Mouse (Mus musculus): ENCODE results near the gene Usp22. TPM values are rescaled to one million over a fixed set of nuclear protein-coding genes. Genes with fewer than 3 reads are reported as not detected.

Gene Usp22
- polyA plus RNA-seq (2016; fragmentation: Nextera tagmentation; extraction: Ambion mirVana): 206 and 255 TPM in 2 replicates

DNA sequence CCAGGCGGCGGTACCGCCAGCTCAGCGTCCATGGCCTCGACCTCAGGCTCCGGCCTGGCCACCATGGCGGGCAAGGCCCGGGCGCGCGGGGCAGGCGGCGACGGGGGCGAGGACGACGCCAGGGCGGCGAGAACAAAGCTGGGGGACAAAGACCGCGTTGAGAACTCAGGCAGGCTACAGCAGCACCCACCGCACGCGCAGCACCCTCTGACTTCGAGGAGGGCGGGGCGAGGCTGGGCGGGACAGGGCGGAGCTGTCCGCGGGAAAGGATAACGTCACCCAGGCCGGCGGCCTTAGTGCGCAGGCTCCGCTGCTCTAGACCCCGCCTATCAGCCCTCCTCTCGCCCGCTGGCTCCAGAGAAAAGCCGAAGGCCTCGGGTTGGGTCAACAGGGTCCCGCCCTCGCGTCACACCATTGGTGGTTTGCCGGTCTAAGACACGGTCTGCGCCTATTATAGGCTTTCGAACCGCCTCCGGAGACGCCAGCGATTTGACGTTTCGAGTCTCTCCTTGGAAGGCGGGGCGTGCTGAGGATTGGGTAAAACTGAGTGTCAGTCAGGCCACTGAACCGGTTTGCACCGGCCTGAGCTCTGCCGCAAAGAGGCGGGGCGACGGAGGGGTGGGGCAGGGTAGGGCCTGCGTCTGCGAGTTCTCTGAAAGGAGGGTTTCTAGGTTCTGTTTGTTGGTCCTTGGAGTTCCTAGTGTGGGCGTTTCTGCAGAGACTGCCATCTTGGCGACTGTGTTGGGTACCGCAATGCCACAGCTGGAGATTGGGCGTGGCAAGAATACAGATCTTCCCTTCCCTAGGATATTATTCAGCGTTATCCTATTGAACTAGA is at the start of gene Usp22:
Usp22 (minus strand) TSS at position 235 of the 838 bp plus-strand sequence.
- Histone ChIP-seq H3K9me3 (no peaks in the 10 kb centered on the region), H3K36me3 (peaks cover 17% of the 10 kb centered on the region), H3K27ac (peak within 1 kb of the TSS; percentile 100), H3K27me3 (ENCODE audit: insufficient read depth, poor library complexity, severe bottlenecking) (no peaks in the 10 kb centered on the region), H3K4me1 (replicated peaks) (peaks cover 26% of the 10 kb centered on the region), H3K4me3 (peak within 1 kb of the TSS; percentile 96)
- peak; percentile 100 for DNase-seq (ENCODE audit: low spot score)
- WGBS: under 1% methylated on average over 69 of the region's 69 CpGs

DNA sequence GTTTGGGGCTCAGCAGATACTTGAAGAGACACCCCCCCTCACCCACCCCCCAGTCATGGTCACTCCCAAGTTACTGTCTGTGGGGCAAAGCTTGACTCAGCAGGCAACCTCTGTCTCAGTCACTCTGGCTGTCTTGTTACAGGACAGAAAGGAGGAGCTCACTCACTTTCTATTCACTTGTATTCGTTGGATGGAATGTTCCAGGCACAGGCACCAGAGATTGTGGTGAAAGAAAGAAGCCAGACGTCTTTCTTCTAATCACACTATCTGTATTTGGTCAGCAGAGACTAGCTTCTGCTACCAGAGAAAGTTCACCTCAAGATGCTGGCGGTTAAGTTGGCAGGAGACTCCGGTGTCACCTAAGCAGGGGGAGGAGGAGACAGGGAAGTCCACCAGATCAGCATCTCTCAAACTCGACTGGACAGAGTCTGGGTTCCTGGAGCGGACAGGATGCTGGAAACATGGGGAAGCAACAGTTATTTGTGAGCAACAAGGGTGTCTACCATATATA is 49.4 kb upstream of the Usp22 start:
- no peak for DNase-seq (ENCODE audit: low spot score)
- 82% methylated on average over 6 of the region's 6 CpGs for WGBS
- H3K4me1 ChIP-seq (replicated peaks): no peaks in the 10 kb centered on the region
- no peaks in the 10 kb centered on the region for H3K36me3 ChIP-seq
- no peak overlapping the region for H3K4me3 ChIP-seq
- no peak overlapping the region for H3K27ac ChIP-seq
- H3K27me3 ChIP-seq (ENCODE audit: insufficient read depth, poor library complexity, severe bottlenecking): no peaks in the 10 kb centered on the region
- H3K9me3 ChIP-seq: no peaks in the 10 kb centered on the region

DNA sequence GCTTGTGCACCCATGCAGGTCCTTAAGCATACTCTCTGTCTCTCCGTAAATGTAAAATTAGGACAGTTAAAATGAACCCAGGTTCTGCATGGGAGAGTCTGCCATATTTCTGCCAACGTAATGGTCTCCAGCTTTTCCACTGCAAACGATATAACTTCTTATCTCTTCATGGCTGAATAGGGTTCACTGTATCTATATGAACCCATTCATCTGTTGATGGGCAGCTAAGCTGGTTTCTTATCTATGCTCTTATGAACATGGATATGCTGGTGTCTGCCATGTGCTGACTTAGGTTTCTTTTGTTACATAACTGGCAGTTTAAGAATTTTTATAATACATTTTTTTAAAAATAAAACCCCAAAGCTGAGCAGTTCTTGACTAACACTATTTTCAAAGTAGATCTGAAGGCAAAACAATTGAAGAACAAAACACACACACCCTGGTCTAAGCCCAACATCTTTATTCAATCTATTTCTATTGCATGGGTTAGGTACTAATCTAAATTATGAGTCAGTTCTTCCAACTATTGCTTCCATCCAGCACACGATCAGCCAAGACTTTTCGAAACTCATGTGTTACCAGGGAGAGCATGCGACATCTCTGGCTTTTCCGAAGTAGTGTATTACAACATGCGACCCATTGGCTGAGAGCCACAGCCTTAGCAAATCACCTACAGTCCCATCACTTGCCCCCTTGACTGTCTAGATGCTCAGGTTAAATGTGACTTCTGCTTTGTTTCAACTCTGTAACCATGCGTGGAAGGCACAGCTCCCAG is 48.3 kb upstream of the Usp22 start:
- Histone ChIP-seq H3K27me3 (ENCODE audit: insufficient read depth, poor library complexity, severe bottlenecking) (no peaks in the 10 kb centered on the region), H3K4me1 (replicated peaks) (no peaks in the 10 kb centered on the region), H3K36me3 (no peaks in the 10 kb centered on the region), H3K4me3 (no peak overlapping the region), H3K27ac (no peak overlapping the region), H3K9me3 (no peaks in the 10 kb centered on the region)
- no peak for DNase-seq (ENCODE audit: low spot score)
- 93% methylated on average over 9 of the region's 9 CpGs for WGBS

DNA sequence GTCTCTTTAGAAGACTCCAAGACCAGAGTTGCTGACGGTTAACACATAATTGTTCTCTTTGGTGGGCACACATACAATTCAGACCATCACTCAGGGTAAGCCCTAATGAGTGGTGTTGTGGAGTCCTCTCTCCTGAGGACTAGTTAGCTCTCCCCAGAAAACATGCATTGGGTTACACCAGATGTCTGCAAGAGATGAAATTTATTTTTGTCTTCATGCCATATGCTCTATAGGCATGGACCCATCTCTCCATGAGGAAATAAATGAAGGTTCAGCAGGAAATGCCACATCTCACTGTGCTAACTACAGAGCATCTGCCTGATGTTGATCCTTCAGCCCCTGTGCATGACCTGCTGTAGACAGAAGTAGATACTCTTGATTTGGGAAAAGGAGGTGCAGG is 47.2 kb upstream of the Usp22 start:
- no peak overlapping the region for H3K27ac ChIP-seq
- H3K36me3 ChIP-seq: no peaks in the 10 kb centered on the region
- no peak overlapping the region for H3K4me3 ChIP-seq
- no peaks in the 10 kb centered on the region for H3K9me3 ChIP-seq
- DNase-seq (ENCODE audit: low spot score): no peak
- no peaks in the 10 kb centered on the region for H3K27me3 ChIP-seq (ENCODE audit: insufficient read depth, poor library complexity, severe bottlenecking)
- 76% methylated on average over 1 of the region's 1 CpGs for WGBS
- H3K4me1 ChIP-seq (replicated peaks): no peaks in the 10 kb centered on the region

DNA sequence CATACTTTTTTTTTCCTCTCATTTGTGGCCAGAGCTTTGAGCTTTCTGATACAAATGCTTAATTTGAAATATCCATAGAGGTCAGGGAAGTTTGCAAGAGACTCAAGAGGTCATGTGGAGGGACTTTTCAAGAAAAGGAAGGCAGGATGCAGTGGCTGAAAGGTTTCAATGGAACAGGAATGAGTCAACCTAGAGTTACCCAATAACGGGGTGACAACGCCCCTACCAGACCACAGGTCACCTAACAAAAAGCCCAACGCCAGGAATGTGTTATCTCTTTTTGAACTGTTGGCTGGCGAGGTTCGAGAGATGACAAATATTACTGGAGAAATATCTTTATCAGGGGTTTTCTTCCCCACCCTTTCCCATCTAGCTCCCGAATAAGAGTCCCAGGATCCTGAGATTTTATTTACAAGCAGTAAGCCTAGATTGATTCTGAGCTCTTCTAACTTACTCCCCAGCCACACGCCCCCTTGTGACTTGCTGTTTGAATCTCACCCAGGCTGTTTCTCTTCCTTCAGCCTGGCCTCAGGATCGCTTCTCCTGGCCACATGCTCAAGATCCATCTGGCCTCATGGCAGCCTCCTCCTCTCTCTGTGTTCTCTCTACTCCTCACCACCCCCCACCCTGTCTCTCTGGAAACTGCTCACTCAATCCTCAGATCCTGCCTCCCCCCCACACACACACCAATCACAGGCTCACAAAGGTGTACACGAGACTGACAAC is 45.5 kb upstream of the Usp22 start:
- Histone ChIP-seq H3K4me1 (replicated peaks) (no peaks in the 10 kb centered on the region), H3K4me3 (no peak overlapping the region), H3K27ac (no peak overlapping the region), H3K36me3 (no peaks in the 10 kb centered on the region), H3K27me3 (ENCODE audit: insufficient read depth, poor library complexity, severe bottlenecking) (no peaks in the 10 kb centered on the region), H3K9me3 (no peaks in the 10 kb centered on the region)
- 71% methylated on average over 9 of the region's 9 CpGs for WGBS
- no peak for DNase-seq (ENCODE audit: low spot score)

DNA sequence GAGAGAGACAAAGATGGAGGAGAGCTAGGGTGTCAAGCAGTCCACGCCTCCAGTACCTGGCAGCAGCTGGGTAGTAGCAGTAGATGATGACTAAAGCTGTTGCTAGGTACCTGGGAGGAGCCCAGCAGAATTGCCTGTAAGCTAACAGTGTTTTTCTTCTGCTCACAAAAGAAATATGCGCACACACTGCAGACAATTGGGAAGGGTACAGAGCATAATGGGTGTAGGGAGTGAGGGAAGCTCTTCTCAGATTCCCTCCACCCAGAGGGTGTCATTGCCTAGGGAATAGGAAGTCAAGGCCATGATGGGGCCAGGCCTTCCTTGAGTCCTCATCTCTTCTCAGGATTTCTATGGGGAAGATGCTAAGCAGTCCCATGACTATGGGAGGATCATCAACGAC is 41.1 kb upstream of the Usp22 start:
- H3K27ac ChIP-seq: no peak overlapping the region
- 90% methylated on average over 3 of the region's 3 CpGs for WGBS
- H3K4me3 ChIP-seq: no peak overlapping the region
- DNase-seq (ENCODE audit: low spot score): no peak
- H3K36me3 ChIP-seq: no peaks in the 10 kb centered on the region
- H3K27me3 ChIP-seq (ENCODE audit: insufficient read depth, poor library complexity, severe bottlenecking): peaks cover 28% of the 10 kb centered on the region
- 0 out of 2 replicates have a peak, but pooled peaks cover 4% of the 10 kb centered on the region for H3K4me1 ChIP-seq (replicated peaks)
- H3K9me3 ChIP-seq: no peaks in the 10 kb centered on the region

DNA sequence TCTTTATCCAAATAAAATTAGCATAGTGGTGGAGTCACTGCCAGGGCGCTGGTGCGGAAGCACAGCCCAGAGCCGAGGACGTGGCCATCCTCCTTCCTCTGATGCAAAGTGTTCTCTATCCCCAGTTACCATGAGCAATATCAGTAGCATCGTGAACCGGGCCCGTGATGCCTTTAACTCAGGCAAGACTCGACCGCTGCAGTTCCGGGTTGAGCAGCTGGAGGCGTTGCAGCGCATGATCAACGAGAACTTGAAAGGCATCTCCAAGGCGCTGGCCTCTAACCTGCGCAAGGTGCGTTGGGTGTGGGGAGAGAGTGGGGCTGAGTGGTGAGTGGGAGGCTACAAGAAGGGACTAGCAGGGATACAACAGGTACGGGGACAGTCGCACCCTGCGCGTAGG is 37.2 kb upstream of the Usp22 start:
- 37% methylated on average over 20 of the region's 20 CpGs for WGBS
- no peak overlapping the region for H3K4me3 ChIP-seq
- no peaks in the 10 kb centered on the region for H3K36me3 ChIP-seq
- H3K27ac ChIP-seq: no peak overlapping the region
- 0 out of 2 replicates have a peak, but pooled peaks cover 4% of the 10 kb centered on the region for H3K4me1 ChIP-seq (replicated peaks)
- no peaks in the 10 kb centered on the region for H3K9me3 ChIP-seq
- H3K27me3 ChIP-seq (ENCODE audit: insufficient read depth, poor library complexity, severe bottlenecking): peaks cover 41% of the 10 kb centered on the region
- DNase-seq (ENCODE audit: low spot score): no peak

DNA sequence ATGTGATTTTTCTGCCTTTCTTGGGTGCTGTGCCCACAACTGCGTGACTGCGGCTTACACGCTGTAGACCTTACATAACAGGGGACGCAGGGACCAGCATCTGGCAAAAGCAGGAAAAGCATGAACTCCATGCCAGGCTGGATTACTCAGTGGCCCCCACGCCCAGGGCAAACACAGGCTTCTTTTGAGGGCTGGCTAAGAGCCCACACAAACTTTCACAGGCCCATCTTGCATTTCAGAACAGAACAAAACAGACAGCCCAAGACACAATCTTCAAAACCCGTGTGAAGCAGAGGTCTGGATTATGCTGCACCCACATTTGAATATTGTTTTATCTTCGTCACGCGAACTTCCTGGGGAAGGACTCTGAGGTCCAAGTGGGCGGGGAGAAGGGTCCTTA is 33.5 kb upstream of the Usp22 start:
- H3K27me3 ChIP-seq (ENCODE audit: insufficient read depth, poor library complexity, severe bottlenecking): peaks cover 35% of the 10 kb centered on the region
- H3K4me1 ChIP-seq (replicated peaks): 0 out of 2 replicates have a peak, but pooled peaks cover 4% of the 10 kb centered on the region
- no peaks in the 10 kb centered on the region for H3K9me3 ChIP-seq
- no peaks in the 10 kb centered on the region for H3K36me3 ChIP-seq
- no peak overlapping the region for H3K27ac ChIP-seq
- no peak for DNase-seq (ENCODE audit: low spot score)
- 84% methylated on average over 10 of the region's 10 CpGs for WGBS
- no peak overlapping the region for H3K4me3 ChIP-seq

DNA sequence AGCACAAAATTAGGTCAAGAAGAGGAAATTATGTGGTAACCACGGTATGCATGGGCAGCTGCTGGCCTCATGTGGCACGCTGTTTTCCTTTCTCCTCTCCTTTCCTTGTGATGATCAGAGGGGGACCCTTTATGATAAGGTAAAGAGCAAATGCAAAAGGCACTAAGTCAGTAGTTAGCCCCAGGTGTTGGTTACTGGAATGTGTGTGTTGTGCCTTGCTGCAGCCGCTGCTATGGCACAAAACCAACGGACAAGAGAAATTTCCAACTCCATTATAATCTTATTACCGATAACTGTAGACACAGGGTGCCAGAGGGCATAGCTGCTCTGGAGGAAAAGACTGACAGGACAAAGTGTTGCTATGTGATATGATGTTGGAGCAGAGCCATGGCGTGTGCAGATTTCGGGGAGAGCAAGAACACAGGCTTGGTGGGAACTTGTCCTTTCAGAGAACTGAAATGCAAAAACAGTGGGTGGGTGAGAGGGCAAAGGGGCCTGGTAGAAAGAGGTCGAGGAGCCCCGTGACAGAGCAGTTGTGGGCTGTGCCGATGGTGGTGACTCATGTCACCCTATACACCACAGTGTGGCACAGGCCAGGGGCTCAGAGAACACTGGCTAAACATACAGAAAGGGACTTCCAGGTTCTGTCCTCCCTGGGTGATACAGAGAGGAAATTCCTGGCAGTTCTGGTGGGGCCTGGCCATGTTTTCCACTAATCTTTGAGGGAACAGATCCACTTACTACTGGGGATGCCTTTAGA is 32.8 kb upstream of the Usp22 start, which contains the start of gene Aldh3a1:
Aldh3a1 (plus strand) TSS at position 51 of the 760 bp plus-strand sequence.
- 78% methylated on average over 10 of the region's 10 CpGs for WGBS
- DNase-seq (ENCODE audit: low spot score): no peak

DNA sequence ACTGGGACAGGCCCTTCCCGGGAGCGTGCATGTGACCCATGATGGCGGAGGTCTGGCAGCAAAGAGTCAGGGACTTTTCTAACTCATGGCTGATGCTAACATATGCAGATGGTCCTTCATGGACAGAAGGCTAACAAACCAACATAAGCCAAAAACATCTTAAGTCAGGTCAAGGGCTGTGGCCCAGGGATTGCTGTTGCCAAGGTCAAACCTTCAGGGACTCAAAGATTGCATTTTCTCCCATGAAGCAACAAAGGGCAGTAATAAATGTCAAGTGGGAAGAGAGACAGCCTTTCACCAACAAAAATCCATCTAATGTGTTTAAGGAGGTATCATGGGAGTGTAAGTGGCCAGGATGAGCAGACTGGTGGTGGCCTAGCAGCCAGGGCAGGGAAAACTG is 31.3 kb upstream of the Usp22 start:
- H3K27ac ChIP-seq: no peak overlapping the region
- H3K36me3 ChIP-seq: no peaks in the 10 kb centered on the region
- WGBS: 96% methylated on average over 3 of the region's 3 CpGs
- H3K9me3 ChIP-seq: no peaks in the 10 kb centered on the region
- H3K4me3 ChIP-seq: no peak overlapping the region
- DNase-seq (ENCODE audit: low spot score): no peak
- no peaks in the 10 kb centered on the region for H3K4me1 ChIP-seq (replicated peaks)
- peaks cover 14% of the 10 kb centered on the region; the same call in 1 of the 2 replicates for H3K27me3 ChIP-seq (ENCODE audit: insufficient read depth, poor library complexity, severe bottlenecking)

More for the DNA sequence above, 32.8 kb upstream of the Usp22 start, which contains the start of gene Aldh3a1:
- H3K9me3 ChIP-seq: no peaks in the 10 kb centered on the region
- peaks cover 28% of the 10 kb centered on the region for H3K27me3 ChIP-seq (ENCODE audit: insufficient read depth, poor library complexity, severe bottlenecking)
- H3K27ac ChIP-seq: no peak within 1 kb of the TSS
- 0 out of 2 replicates have a peak, but pooled peaks cover 4% of the 10 kb centered on the region for H3K4me1 ChIP-seq (replicated peaks)
- H3K4me3 ChIP-seq: no peak within 1 kb of the TSS
- no peaks in the 10 kb centered on the region for H3K36me3 ChIP-seq

DNA sequence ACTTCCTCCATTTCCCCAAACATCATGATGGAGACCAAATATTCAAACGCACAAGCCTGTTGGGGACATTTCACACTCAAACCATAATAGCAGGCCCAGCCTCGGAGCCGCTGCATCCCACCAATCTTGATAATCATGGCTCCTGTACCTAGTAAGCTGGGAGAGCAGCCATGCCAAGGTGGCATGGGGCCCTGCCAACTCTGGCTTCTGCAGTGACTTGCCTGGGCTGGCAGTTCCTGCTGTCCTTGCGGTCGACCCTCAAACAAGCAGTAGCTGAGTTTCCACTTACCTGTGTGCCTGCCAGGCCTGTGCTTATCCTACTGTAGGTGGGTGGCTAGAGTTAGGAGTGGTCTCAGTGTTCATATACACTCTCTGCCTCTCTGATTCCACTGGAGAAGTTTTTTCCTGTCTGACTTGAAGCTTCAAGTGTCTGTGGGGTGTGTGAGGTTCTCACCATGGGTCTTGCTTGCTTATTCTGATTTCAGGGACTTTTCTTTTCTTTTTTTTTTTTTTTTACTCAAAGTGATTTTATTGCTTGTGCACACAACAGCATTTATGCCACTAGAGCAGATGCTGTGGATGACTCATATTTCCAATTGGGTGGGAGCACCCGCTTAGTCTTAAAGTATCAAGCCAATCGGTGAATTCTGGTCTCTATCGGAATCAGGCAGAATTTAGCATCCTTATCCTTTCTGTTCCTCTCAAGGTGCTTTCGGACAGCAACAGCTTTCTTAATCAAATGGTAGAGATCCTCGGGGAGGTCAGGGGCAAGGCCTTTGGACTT is 30.5 kb upstream of the Usp22 start:
- Histone ChIP-seq H3K9me3 (no peaks in the 10 kb centered on the region), H3K36me3 (no peaks in the 10 kb centered on the region), H3K4me1 (replicated peaks) (no peaks in the 10 kb centered on the region), H3K27me3 (ENCODE audit: insufficient read depth, poor library complexity, severe bottlenecking) (peaks cover 8% of the 10 kb centered on the region; the same call in 1 of the 2 replicates), H3K4me3 (no peak overlapping the region), H3K27ac (no peak overlapping the region)
- DNase-seq (ENCODE audit: low spot score): no peak
- 90% methylated on average over 10 of the region's 10 CpGs for WGBS
